Mouse (Mus musculus) heart, adult 2 months (tissue): ENCODE measurements at regions not wholly inside any gene's neighbourhood (a gene's known extent, or its start where the extent isn't known, plus 50 kb on each side); places are given as distances from the start of the nearest gene placed in this dataset.

Experiments used
- CTCF ChIP-seq: fragments of 200-600 bp; IDR thresholded peaks from 2 replicates; pipeline ENCODE4 v1.8.1; 2022; ENCODE audit warnings: antibody characterized with exemption, mild to moderate bottlenecking, moderate library complexity
- EP300 ChIP-seq: fragments of 200-500 bp; IDR thresholded peaks from 2 replicates; pipeline ENCODE4 v1.6.1; 2011; ENCODE audit warnings: low read depth, low read length, control low read depth; ENCODE audit not compliant: insufficient read depth
- POLR2A ChIP-seq: fragments of 200-500 bp; IDR thresholded peaks from 2 replicates; pipeline ENCODE4 v1.6.1; 2011; ENCODE audit warnings: mild to moderate bottlenecking, low read depth, low read length, control low read depth; ENCODE audit not compliant: insufficient read depth

GRCm38 (mm10) chr11:12865034-12865620 lies 400.4 kb upstream of the Cobl start:
- TF ChIP-seq CTCF (no peak), POLR2A (no peak), EP300 (no peak)
